Mouse (Mus musculus) kidney, postnatal 10 days (tissue): ENCODE data around the gene Steap2.
"Not testable (repeated sequence)": the region's sequence is repeated elsewhere in the genome, so short reads cannot be mapped to it uniquely, and the experiment has no call there.

Experiments used
- DNase-seq: peaks from one replicate; pipeline ENCODE4 v3.0.0; 2021; ENCODE audit warnings: mixed read lengths

Gene Steap2

DNA sequence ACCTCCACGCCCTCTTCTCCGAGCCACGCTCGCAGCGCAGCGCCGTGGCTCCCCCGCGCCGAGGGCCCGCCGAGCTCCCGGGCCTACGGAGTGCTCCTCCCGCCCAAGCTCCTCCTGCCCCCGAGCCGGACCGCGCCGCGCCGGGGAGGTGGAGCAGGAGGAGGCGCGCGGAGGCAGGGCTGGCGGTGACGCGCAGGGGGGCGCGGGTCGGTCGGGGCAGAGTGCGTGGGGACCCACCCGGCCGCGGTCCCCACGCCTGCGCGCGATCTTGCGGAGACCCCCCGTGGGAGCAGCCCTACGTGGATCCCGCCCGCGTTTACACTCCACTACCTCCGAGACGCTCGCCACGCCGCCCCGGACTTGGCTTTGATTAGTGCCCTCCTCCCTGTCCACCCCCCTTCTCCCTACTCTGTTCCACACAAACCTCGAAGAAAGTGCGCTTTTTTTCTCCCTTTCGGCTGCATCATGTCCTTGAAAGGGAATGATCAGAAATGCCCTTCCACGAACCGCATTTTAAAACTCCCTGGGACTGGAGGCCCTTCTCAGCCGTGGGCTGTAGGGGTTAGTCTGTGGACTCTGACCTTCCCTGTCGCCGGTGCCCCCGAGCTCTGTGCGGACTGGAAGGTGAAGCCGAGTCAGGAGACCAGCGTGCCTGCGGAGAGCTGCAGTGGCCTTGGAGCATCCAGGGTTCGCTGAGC is at the start of gene Steap2:
Gene Steap2 (minus strand): TSS at position 623 of the 698 bp plus-strand sequence.
- DNase-seq, result peak; percentile 77

DNA sequence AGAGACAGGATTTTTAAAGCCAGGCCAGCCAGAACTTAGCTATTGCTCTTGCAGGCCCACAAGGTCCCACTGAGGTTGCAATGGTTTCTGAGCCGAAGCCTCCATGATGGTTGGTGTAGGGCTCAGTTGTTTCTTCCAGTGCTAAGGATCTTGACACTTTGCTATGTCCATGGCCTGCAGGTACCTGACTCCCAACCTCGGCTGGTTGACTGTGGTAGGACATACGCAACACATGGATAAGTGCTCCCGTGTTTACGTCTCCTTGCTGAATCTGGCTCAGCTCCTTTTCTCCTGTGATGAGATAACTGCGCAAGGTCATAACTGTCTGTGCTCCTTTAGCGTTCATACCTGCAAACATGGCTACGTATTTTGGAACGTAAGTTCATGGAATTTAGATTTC is 40.1 kb upstream of the Steap2 start:
- DNase-seq, result no peak

DNA sequence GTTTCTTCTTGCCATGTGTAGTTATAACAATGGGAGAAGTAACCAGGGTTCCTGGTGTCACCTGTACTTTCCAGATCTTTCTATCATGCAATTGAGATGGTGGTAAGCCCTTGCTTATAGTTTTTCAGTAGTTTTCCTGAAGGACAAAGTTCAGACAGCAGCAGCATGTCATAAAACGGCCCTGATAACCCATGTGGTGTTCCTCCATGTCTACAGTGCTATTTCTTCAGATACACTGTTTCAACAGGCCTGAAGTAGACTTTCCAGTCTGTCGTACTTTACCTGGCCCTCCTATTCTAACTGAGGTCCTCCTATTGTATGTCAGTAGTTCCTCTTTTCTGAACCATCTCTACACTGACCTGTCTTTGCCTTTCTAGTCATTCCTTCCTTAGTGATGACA is 38.5 kb upstream of the Steap2 start:
- no peak for DNase-seq

DNA sequence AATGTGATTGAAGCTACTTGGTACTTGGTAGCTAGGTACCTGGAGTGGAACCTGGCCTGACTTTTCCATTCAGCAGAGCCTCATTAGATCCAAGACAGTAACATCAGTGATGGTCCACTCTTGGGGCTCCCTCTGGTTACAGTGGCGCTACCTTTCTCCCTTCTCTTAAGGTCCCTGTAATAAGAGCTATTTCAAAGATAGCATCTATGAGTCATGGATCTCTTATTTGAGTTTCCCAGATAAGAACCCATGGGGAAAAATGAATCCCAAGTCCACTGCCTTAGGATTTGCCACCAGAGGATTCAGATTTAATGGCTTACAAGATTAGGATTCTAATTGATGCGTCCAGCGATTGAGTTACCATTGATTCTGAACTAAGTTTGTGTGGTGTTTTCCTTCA is 37.8 kb upstream of the Steap2 start:
- DNase-seq, result no peak

GRCm38 (mm10) chr5:5729904-5730303 is 35.5 kb upstream of the Steap2 start:
- peak; percentile 53 for DNase-seq

- no peak for DNase-seq
These were observed 27.8 kb upstream of the Steap2 start for GRCm38 (mm10) chr5:5722217-5722616.

- DNase-seq, result no peak
These were observed 16.7 kb upstream of the Steap2 start for GRCm38 (mm10) chr5:5711032-5711431.

DNA sequence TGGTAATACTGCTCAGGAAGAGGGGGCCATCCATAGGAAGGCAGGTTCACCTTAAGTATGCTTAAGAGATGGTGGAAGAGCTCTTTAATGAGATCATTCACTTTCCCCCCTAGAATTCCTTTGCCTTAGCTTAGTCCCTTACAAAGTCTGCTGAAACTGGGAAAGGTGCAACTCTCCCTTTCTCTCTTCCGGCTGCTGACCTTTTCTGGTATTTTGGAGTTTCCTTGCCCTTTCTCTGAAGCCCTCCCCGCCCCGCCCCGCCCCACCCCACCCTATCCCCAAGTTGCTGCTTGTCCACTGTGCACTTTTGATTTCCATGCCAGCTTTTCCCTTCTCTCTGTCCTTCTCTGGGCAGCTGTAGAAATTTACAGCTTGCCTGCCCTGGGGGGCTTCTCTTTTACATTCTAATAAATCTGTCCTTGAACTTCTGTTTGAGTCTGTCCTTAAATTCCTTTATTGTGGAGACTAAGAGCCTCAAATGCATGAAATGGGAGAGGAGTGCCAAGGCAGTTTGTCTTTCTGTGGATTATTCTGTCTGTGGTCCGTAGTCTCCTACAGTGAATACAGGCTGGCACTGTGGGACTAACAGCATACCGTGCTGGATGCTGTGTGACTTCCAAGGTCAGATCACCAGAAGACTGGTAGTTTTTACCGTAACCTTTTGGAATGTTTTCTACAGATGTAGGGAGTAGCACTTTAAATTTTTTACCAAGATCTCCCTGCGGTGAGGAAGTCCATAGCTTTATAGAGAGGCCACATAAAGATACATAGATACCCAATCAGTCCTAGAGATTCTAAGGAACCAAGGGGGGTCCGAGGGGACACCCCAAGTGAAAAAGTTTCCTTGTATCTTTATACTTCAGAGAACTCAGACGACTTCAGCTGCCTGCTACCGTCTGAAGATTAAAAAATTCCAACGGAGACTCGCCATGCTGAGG is 13.2 kb upstream of the Steap2 start:
- no peak for DNase-seq

DNA sequence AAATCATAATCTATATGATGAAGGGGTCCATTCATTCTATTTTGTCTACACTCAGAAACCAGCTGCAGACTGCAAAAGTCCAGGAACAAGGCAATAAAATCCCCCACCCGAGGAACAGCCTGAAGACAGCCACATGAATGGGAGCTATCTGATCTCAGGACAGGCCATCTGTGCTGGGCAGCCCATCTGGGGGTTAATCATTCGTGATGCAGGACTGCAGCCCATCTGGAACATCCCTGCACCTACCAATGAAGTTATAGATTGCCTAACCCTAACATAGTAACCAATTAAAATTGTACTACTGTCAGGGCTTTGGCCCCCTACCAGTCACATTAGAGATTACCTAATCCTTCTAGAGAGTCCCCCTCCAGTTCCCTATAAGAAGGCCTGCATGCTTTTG is 10.6 kb upstream of the Steap2 start:
- no peak for DNase-seq

- DNase-seq, result no peak
These were observed 6.0 kb upstream of the Steap2 start for GRCm38 (mm10) chr5:5700386-5700785.

DNA sequence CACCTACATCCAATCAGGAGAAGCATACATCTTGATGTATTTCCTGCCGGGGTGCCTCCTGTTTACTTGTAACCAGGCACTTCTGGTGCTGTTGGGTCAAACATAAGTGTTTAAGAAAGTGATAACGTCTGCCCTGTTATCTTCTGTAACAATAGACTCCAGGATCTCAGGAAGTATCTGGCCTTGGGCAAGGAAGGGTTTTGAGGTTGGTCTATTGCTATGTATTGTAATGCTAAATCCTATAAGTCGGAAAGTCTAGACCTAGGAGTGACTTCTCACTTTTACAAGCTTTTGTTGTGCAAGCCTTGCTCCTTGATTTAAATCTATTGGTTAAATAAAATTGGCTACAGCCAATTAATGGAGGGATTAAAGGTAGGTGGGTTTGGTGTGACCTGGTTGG is 4.5 kb upstream of the Steap2 start:
- no peak for DNase-seq

- DNase-seq, result no peak
These were observed 1.1 kb upstream of the Steap2 start for GRCm38 (mm10) chr5:5695401-5695942.

- DNase-seq, result no peak
These were observed 830 bp downstream of the Steap2 start for GRCm38 (mm10) chr5:5693541-5693955.

DNA sequence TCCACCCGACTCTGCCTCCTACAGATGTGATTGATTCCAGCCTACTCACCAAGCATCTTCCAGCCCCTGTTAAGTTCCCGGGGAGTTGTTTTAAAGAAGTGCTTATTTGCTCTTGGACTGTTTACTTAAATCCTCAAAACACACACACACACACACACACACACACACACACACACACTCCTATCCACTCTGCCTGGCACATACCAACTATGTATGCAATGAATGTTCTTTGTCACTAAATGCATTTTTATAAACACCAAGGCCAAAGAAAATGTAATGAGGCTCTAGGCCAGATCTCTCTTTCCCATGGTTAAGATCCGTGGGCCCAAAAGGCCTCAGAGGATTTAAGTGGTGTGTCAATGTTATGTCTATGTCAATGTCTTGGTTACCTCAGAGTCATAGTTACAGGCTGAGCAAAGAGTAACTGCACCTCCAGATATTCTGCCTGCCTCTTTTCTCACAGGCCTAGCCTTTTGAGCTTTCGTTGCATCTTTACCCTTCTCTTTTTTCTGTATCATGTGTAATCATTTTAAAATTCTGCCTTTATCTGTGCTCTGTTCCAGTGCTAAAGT is 2.1 kb downstream of the Steap2 start:
- no peak for DNase-seq

GRCm38 (mm10) chr5:5688945-5689540 is 5.3 kb downstream of the Steap2 start:
- DNase-seq, result no peak

GRCm38 (mm10) chr5:5688228-5688627 is 6.2 kb downstream of the Steap2 start:
- no peak for DNase-seq

DNA sequence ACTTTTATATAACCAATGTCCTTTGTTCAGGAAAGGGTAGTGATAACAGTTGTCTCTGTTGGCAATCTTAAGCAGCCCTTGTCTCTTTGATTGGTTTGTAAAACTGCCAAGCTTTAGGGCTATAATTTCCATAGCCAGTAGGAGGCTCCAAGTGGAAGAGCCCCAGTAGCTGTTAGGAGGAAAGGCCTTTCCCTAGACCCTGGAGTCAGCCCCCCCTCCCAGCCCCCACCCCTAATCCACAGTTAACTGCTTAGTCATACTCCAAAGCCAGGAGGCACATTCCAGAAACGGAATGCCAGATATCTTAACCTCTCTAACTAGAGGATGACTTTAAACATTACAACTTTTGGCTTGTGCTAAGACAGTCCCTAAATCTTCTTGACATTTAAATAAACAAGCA is 7.4 kb downstream of the Steap2 start:
- peak; percentile 19 for DNase-seq

DNA sequence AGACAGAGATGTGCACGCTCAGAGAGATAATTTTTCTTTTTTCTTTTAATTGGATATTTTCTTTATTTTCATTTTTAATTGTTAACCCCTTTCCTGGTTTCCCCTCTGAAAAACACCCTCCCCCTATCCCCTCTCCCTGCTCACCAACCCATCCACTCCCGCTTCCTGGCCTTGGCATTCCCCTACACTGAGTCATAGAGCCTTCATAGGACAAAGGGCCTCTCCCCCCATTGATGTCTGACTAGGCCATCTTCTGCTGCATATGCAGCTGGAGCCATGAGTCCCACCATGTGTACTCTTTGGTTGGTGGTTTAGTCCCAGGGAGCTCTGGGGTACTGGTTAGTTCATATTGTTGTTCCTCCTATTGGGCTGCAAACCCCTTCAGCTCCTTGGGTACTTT is 9.4 kb downstream of the Steap2 start:
- DNase-seq, result not testable (repeated sequence)

DNA sequence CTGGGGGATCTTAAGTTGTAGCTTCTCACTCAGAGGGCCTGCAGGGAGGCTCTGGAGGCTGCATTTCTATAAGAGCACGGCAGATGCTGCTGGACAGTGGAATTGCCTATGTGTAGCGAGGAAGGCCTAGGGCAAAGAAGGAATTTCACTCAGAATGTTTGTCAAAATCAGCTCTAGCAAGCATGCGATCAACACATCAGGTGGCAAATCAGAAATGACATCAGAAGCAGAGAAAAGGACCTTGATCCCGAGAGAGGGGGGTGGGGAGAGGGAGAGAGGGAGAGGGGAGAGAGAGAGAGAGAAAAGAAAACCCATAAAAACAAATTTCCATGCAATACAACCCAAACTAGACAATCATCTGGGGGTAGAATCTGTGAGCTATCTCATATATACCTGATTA is 11.1 kb downstream of the Steap2 start:
- no peak for DNase-seq

GRCm38 (mm10) chr5:5679459-5679858 is 14.9 kb downstream of the Steap2 start:
- no peak for DNase-seq

GRCm38 (mm10) chr5:5676082-5676481 is 18.3 kb downstream of the Steap2 start:
- DNase-seq, result no peak

DNA sequence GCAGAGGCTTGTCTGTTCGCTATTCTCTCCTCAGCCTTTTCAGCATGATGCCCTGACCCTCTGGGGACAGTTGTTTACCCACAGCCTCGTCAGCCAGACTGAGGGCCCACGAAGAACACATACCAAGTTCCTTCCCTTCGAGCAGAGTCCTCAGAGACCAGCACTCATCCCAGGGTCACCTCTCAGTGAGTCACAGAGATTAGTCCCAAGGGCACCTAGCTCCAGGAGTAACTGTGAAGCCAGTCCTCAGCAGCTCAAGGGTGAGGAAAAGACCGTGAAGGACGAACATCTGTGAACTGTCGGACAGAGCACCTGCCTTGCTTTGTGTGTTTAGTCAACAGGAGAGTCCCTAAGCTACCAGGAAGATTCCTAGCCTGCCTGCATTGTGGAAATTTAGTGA is 25.5 kb downstream of the Steap2 start:
- no peak for DNase-seq

DNA sequence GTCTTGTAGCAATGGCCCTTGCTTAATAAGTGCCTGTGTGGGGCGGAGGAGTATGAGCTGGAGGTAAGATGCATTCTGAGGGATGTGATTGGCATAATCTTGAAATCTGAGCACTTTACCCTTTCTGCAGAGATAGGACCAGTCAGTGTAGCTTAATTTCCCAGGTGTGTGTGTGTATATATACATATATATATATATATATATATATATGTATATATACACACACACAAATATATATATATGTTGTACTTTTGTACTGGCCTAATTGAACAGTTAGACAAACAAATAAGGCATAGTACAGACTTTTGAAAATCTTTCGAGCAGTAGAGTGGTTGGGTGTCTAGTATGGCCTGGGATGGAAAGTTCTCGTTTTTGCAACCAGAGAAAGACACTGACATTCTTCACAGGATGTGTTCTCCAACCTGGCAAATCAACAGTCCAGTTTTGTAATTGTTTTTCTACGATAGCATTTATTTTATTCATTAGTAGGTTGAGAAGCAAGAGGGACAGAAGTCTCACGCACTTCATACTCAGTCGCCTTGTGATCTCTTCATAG is 29.9 kb downstream of the Steap2 start:
- DNase-seq, result no peak
